Mouse (Mus musculus): ENCODE data around the gene Wdtc1. TPM values are rescaled to one million over a fixed set of nuclear protein-coding genes. Genes with fewer than 3 reads are reported as not detected.
A peak's percentile ranks its signal among the peaks of the same experiment; 100 is the strongest.

Gene Wdtc1
- polyA plus RNA-seq, 1 experiment: 33.3 TPM

DNA sequence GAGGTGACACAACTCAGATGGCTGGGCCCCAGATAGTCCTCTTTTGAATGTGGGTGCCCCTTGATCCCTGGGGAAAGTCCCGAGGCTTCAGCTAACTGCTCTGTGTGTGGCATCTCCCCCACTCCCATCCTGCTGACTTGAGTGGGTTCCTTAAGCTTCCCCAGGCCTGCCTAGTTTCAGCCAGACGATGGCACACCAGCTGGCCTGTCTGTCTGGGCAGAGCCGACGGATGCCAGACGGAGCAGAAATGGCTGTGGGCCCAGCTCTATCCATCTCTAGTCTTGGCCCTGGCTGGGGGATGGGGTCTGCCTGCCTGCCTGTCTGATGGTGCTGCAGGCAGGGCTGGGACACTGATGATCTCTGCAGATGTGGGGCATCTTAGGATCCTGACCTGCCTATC, 53.6 kb downstream of the Wdtc1 start:
- H3K4me1 ChIP-seq (ENCODE audit: control insufficient read depth, insufficient read depth, insufficient read length): no peaks in the 10 kb centered on the region
- H3K27me3 ChIP-seq (ENCODE audit: control insufficient read depth, insufficient read depth, low read length): no peaks in the 10 kb centered on the region
- 85% methylated on average over 5 of the region's 5 CpGs for WGBS
- H3K27ac ChIP-seq (ENCODE audit: insufficient read depth, low read length): no peak overlapping the region
- DNase-seq (ENCODE audit: low read depth in 1 of 2, low spot score in 2 of 2): no peak
- no peak for TF ChIP-seq CTCF (IDR thresholded peaks at IDR 0.05; ENCODE audit: extremely low read depth, insufficient read depth, insufficient read length, insufficient replicate concordance)
- no peak for TF ChIP-seq POLR2A (IDR thresholded peaks at IDR 0.05; ENCODE audit: low read depth, low read length)
- no peak overlapping the region for H3K4me3 ChIP-seq (ENCODE audit: extremely low read depth, insufficient read depth, insufficient read length)
- peaks cover 21% of the 10 kb centered on the region for H3K36me3 ChIP-seq (ENCODE audit: control insufficient read depth, insufficient read depth, low read length)

DNA sequence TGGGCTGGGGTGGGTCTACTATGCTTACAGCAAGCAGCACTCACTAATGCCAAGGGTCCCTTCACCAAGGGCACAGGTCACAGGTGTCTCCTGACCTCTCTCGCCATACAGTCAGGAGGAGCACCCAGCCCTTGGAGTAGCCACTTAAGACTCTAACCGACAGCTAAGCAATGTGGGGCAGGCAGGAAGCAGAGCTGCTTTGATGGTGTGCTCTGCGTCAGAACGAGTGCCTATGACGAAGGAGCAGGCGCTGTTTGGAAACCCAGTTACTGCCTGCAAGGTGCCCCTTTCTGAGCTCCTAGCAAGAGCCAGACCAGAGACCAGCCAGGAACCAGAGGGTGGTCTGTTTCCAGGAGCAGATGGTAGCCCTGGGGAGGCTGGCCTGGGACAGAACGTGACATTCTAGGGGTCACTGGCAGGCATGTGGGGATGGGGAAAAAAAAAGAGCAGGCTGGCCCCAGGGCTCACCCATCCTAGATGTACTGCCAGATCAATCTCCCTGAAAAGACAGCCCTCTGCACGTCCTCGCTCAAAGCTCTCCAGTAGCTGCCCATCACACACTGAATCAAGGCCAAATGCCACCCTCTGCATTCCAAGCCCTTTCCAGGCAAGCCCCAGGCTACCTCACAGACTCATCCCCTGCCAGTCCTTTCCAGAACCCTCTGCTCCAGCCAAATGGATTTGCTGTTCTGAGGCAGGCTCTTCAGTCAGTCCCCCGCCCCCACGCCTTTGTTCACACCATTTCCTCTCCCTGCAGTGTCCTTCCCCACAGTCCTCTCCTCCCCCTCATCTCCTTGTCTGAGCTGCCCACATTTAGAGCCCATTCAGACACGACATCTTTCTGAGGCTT, 54.5 kb downstream of the Wdtc1 start:
- 69% methylated on average over 12 of the region's 12 CpGs for WGBS
- TF ChIP-seq POLR2A (IDR thresholded peaks at IDR 0.05; ENCODE audit: low read depth, low read length): no peak
- no peak for TF ChIP-seq CTCF (IDR thresholded peaks at IDR 0.05; ENCODE audit: extremely low read depth, insufficient read depth, insufficient read length, insufficient replicate concordance)
- Histone ChIP-seq H3K27ac (ENCODE audit: insufficient read depth, low read length) (no peak overlapping the region), H3K36me3 (ENCODE audit: control insufficient read depth, insufficient read depth, low read length) (peaks cover 23% of the 10 kb centered on the region), H3K4me3 (ENCODE audit: extremely low read depth, insufficient read depth, insufficient read length) (no peak overlapping the region), H3K27me3 (ENCODE audit: control insufficient read depth, insufficient read depth, low read length) (no peaks in the 10 kb centered on the region), H3K4me1 (ENCODE audit: control insufficient read depth, insufficient read depth, insufficient read length) (no peaks in the 10 kb centered on the region)
- no peak for DNase-seq (ENCODE audit: low read depth in 1 of 2, low spot score in 2 of 2)

DNA sequence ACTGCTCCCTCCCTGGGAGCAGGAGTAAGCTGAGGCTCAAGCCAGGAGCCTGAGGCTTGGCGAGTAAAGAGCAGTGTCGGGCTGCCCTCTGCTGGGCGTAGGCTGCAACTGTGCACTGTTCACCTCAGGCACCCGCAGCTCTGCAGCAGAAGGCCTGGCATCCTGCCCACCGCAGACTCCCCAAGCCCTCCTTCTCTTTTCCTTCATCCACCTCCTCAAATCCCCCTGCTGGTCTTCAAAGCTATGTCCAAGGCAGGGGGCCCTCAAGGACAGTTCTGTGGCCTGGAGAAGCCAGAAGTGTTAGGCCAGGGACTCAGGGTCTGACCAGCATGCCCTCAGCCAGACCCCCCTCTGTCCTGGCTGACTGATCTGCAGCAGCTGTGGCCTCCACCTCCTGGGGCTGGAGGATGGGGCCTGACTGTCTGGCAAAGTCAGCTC, 55.5 kb downstream of the Wdtc1 start:
- Histone ChIP-seq H3K4me1 (ENCODE audit: control insufficient read depth, insufficient read depth, insufficient read length) (no peaks in the 10 kb centered on the region), H3K27me3 (ENCODE audit: control insufficient read depth, insufficient read depth, low read length) (no peaks in the 10 kb centered on the region), H3K36me3 (ENCODE audit: control insufficient read depth, insufficient read depth, low read length) (peaks cover 22% of the 10 kb centered on the region), H3K27ac (ENCODE audit: insufficient read depth, low read length) (no peak overlapping the region), H3K4me3 (ENCODE audit: extremely low read depth, insufficient read depth, insufficient read length) (no peak overlapping the region)
- peak in 1 of 2 experiments; percentile 64 for DNase-seq (ENCODE audit: low read depth in 1 of 2, low spot score in 2 of 2)
- TF ChIP-seq CTCF (IDR thresholded peaks at IDR 0.05; ENCODE audit: extremely low read depth, insufficient read depth, insufficient read length, insufficient replicate concordance) (peak; percentile 96), POLR2A (IDR thresholded peaks at IDR 0.05; ENCODE audit: low read depth, low read length) (no peak)
- 8% methylated on average over 5 of the region's 5 CpGs for WGBS

DNA sequence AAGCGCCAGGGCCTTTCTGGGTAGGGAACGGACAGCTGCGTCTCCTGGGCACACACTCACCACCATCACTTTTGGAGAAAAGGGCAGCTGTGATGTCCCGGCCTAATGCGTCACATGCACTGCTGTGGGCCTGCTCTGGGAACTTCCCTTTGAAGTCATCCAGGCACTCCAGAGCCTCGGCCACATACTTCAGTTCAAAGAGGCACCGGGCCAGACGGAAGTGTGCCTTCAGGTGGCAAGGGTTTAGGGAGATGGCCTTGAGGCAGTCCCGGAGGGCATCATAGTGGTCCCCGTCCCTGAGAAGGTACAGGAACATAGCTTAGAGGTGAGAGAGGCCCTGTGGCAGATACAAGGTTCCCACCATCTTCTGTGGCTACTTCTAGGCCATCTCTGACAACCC, 55.9 kb downstream of the Wdtc1 start:
- 78% methylated on average over 10 of the region's 10 CpGs for WGBS
- Histone ChIP-seq H3K4me1 (ENCODE audit: control insufficient read depth, insufficient read depth, insufficient read length) (no peaks in the 10 kb centered on the region), H3K27ac (ENCODE audit: insufficient read depth, low read length) (no peak overlapping the region), H3K27me3 (ENCODE audit: control insufficient read depth, insufficient read depth, low read length) (no peaks in the 10 kb centered on the region), H3K4me3 (ENCODE audit: extremely low read depth, insufficient read depth, insufficient read length) (no peak overlapping the region), H3K36me3 (ENCODE audit: control insufficient read depth, insufficient read depth, low read length) (peaks cover 22% of the 10 kb centered on the region)
- no peak for DNase-seq (ENCODE audit: low read depth in 1 of 2, low spot score in 2 of 2)
- TF ChIP-seq CTCF (IDR thresholded peaks at IDR 0.05; ENCODE audit: extremely low read depth, insufficient read depth, insufficient read length, insufficient replicate concordance) (no peak), POLR2A (IDR thresholded peaks at IDR 0.05; ENCODE audit: low read depth, low read length) (no peak)

DNA sequence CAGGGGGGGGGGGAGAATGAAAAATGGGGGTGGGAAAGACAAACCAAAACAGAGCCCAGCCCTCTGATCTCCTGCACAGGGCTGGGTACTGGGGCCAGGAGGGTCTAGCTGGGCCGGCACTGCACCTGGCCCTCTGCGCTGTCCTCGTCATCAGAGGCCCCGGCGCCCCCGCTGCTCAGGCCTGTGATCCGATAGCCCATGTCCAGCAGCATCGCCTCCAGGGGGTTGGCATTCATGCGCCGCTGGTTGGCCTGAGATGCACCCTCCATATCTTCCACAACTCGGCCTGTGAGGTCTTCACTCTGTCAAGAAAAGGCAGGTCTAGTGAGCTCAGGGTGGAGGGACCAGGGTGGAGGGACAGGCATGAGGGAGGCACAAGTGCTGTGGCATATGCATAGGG, 59.2 kb downstream of the Wdtc1 start:
- TF ChIP-seq CTCF (IDR thresholded peaks at IDR 0.05; ENCODE audit: extremely low read depth, insufficient read depth, insufficient read length, insufficient replicate concordance): no peak
- TF ChIP-seq POLR2A (IDR thresholded peaks at IDR 0.05; ENCODE audit: low read depth, low read length): no peak
- Histone ChIP-seq H3K4me3 (ENCODE audit: extremely low read depth, insufficient read depth, insufficient read length) (no peak overlapping the region), H3K27me3 (ENCODE audit: control insufficient read depth, insufficient read depth, low read length) (no peaks in the 10 kb centered on the region), H3K27ac (ENCODE audit: insufficient read depth, low read length) (no peak overlapping the region), H3K4me1 (ENCODE audit: control insufficient read depth, insufficient read depth, insufficient read length) (no peaks in the 10 kb centered on the region), H3K36me3 (ENCODE audit: control insufficient read depth, insufficient read depth, low read length) (peaks cover 14% of the 10 kb centered on the region)
- no peak for DNase-seq (ENCODE audit: low read depth in 1 of 2, low spot score in 2 of 2)
- 90% methylated on average over 11 of the region's 11 CpGs for WGBS

DNA sequence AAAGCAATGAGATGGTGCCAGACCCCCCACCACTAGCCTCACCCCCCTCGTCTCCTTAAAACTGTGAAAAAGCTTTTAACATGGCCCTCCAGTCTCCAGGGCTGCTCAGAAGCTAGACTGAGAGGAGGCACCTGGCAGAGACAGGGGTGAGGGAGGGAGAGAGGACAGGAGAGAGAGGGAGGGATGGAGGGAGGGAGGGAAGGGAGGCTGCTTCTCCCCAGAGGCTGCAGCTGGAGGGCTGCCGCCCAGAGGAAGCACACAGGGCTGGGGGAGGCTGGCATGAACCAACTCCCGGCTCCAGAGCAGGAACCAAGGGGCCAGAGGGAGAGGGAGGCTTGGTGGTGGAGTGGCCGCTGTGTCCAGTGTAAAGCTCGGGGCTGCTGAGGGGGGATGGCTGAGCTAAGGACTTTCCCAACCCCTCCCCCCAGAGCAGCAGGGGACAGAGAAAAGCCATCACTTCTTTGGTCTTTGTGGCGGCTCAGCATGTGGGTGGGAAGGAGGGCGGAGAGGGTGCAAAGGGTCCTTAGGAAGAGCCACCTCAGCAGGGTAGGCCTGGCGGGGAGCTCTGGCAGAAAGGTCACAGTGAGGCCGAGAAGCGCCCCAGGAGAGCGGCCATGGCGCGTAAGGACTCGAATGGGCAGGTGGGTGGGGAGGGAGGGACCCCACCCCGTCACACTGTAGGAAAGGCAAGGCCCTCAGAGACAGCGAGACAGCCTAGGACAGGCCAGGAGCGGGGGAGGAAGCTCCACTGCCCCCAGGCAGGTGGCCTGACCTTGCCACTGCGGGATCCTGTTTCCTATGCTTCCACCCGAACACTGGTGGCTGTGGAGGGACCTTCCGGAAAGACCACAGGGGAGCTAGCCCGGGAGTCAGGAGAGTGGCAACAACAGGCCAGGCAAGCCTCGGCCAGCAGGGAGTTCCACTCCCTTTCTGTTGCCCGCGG, 60.1 kb downstream of the Wdtc1 start:
- H3K4me1 ChIP-seq (ENCODE audit: control insufficient read depth, insufficient read depth, insufficient read length): no peaks in the 10 kb centered on the region
- H3K4me3 ChIP-seq (ENCODE audit: extremely low read depth, insufficient read depth, insufficient read length): no peak overlapping the region
- no peaks in the 10 kb centered on the region for H3K27me3 ChIP-seq (ENCODE audit: control insufficient read depth, insufficient read depth, low read length)
- no peak for TF ChIP-seq POLR2A (IDR thresholded peaks at IDR 0.05; ENCODE audit: low read depth, low read length)
- TF ChIP-seq CTCF (IDR thresholded peaks at IDR 0.05; ENCODE audit: extremely low read depth, insufficient read depth, insufficient read length, insufficient replicate concordance): no peak
- 59% methylated on average over 24 of the region's 24 CpGs for WGBS
- peaks cover 11% of the 10 kb centered on the region for H3K36me3 ChIP-seq (ENCODE audit: control insufficient read depth, insufficient read depth, low read length)
- DNase-seq (ENCODE audit: low read depth in 1 of 2, low spot score in 2 of 2): no peak
- H3K27ac ChIP-seq (ENCODE audit: insufficient read depth, low read length): no peak overlapping the region

Data from spleen, adult 2 months (tissue).